Mouse (Mus musculus): ENCODE results near the gene Angptl8. TPM values are rescaled to one million over a fixed set of nuclear protein-coding genes. Genes with fewer than 3 reads are reported as not detected.

Gene Angptl8
- polyA plus RNA-seq, 1 experiment from 2014 or later, result 2.3 TPM

DNA sequence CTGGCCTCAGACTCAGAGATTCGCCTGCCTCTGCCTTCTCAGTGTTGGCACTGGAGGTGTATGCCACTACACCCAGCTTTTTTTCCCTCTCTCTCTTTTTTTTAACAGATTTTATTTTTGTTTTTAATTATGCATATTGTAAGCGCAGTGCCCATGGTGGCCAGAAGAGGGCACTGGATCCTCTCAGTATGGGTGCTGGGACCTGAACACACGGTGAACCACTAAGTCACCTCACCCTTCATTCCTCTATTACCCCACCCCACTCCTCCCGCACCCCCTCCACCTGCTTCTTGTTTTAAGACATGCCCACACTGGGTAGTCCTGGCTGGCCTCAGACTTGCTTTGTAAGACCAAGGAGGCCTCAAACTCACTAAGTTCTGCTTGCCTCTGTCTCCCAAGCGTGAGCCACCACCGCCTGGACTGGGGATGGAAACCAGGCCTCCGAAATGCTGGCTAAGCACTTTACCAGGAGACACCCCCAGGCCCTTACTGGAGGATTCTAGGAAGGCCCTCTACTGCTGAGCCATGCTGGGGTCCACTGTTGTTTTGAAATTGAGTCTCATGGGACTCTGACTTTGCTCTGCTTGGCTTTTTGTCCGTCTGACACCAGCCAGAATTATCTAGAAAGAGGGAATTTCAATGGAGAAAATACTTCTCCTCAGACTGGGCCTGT is 4.9 kb downstream of the Angptl8 start:
- H3K4me2 ChIP-seq, result no peak overlapping the region
- H3K4me3 ChIP-seq, result no peak overlapping the region
- no peak overlapping the region for H3K9ac ChIP-seq
- H3K36me3 ChIP-seq, result peaks cover 69% of the 10 kb centered on the region
- no peak for ATAC-seq (ENCODE audit: borderline replicate concordance, extremely low read depth, low FRiP score, low TSS enrichment)
- H3K27ac ChIP-seq, result peak overlapping the region; percentile 51; the same call in 1 of the 2 replicates
- no peaks in the 10 kb centered on the region for H3K9me3 ChIP-seq
- peaks cover 40% of the 10 kb centered on the region for H3K4me1 ChIP-seq
- H3K27me3 ChIP-seq, result no peaks in the 10 kb centered on the region
- 59% methylated on average over 8 of the region's 8 CpGs for WGBS

DNA sequence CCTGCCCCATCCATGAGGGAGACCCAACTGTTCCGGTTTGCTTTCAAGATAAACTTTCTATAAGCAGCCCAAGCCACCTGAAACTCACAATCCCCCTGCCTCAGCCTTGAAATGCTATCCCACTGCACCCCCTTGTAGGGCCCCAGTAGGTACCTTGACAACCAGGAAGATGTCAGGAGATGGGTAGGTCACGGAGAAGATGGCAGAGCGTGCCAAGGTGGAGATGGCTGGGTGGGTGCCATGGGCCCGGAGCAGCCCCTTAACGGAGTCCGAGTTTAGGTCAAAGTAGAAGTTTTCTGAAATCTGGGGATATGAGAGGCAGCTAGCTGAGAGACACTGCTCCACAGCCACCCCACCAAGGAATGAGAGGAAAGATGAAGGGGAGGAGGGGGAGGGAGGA is 6.0 kb downstream of the Angptl8 start:
- H3K27me3 ChIP-seq, result no peaks in the 10 kb centered on the region
- H3K9ac ChIP-seq, result no peak overlapping the region
- 93% methylated on average over 6 of the region's 6 CpGs for WGBS
- no peak overlapping the region for H3K4me3 ChIP-seq
- no peaks in the 10 kb centered on the region for H3K9me3 ChIP-seq
- no peak overlapping the region for H3K27ac ChIP-seq
- H3K36me3 ChIP-seq, result peaks cover 71% of the 10 kb centered on the region
- no peak overlapping the region for H3K4me2 ChIP-seq
- no peak for ATAC-seq (ENCODE audit: borderline replicate concordance, extremely low read depth, low FRiP score, low TSS enrichment)
- peaks cover 48% of the 10 kb centered on the region for H3K4me1 ChIP-seq

DNA sequence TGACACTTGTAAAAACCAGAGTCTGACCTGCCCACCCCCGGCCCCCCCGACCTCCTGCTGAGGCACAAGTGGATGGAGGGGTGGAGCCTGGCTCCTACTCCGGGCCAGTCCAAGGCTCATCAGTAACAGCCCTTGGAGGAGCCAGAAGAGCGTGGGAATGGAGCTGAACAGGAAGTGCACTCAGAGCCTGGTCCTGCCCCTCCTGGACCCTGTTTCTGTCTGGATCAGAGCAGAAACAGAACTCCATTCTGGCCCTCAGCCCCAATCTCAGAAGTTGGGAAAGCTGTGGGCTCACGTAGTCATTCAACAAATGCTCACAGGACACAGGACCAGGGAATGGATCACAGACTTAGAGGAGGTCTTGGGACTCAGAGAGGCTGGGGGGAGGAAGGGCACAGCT is 7.1 kb downstream of the Angptl8 start:
- peak; percentile 37 for ATAC-seq (ENCODE audit: borderline replicate concordance, extremely low read depth, low FRiP score, low TSS enrichment)
- H3K9me3 ChIP-seq, result no peaks in the 10 kb centered on the region
- peak overlapping the region; percentile 89 for H3K27ac ChIP-seq
- no peak overlapping the region for H3K4me3 ChIP-seq
- H3K4me1 ChIP-seq, result peaks cover 59% of the 10 kb centered on the region
- no peak overlapping the region; the same call in 1 of the 2 replicates for H3K9ac ChIP-seq
- WGBS, result 24% methylated on average over 5 of the region's 5 CpGs
- H3K27me3 ChIP-seq, result no peaks in the 10 kb centered on the region
- H3K4me2 ChIP-seq, result peak overlapping the region; percentile 30; the same call in 1 of the 2 replicates
- peaks cover 60% of the 10 kb centered on the region for H3K36me3 ChIP-seq

DNA sequence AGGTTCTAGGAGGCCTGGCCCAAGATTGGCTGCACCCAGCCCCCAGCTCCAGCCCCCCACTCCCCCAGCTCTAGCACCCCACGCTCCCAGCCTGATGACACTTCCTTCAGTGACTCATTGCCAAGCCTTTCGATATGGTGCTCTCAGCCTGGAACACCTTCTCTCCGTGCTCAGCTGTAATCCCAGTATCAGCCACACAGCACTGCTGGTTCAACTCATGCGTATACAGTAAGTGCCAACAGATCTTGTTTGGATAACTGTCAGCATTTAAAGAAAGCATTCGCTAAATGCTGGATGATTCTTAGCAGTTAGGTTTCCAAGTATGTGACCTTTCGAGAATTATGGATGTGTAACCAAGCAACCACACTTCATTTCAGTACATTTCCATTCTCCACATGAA is 7.8 kb downstream of the Angptl8 start:
- Histone ChIP-seq H3K9me3 (no peaks in the 10 kb centered on the region), H3K4me1 (peaks cover 66% of the 10 kb centered on the region), H3K4me3 (no peak overlapping the region), H3K27me3 (no peaks in the 10 kb centered on the region), H3K4me2 (peak overlapping the region; percentile 30; the same call in 1 of the 2 replicates), H3K27ac (peak overlapping the region; percentile 89), H3K9ac (no peak overlapping the region), H3K36me3 (peaks cover 53% of the 10 kb centered on the region)
- WGBS, result 48% methylated on average over 6 of the region's 6 CpGs
- ATAC-seq (ENCODE audit: borderline replicate concordance, extremely low read depth, low FRiP score, low TSS enrichment), result peak; percentile 16; the same call in 1 of the 2 replicates

DNA sequence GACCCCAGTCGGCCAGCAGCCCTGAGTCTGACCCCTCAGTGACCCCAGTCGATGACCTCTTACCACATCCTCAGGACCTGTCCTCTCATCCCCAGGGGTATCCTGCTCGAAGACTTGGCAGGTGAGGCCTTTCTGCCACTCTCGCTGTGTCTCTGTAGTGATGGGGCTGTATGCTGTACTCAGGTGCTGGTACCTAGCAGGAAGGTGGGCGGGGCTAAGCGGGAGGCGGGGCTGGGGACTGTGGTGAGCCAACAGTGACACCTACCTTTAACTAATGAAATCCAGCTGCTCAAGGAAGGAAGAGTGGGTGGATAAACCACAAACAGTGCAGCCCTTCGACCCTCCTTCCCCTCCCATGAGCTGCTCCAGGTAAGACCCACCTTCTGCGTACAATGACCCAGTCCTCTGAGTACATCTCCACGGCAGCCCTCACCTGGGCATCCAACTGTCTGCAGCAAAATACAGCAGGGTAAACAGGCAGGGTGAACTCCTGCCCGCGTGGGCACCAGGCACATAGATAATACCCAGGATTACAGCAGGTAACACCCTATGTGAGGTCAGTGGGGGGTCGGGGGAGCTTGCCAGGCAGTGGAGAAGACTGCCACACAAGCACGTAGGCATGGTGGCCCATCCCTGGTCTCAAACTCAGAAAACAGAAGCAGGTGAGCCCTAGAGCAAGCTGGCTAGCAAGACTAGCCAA is 10.2 kb downstream of the Angptl8 start:
- Histone ChIP-seq H3K4me1 (peaks cover 86% of the 10 kb centered on the region), H3K27ac (peak overlapping the region; percentile 97; the same call in 1 of the 2 replicates), H3K27me3 (no peaks in the 10 kb centered on the region), H3K4me2 (no peak overlapping the region), H3K9me3 (no peaks in the 10 kb centered on the region), H3K4me3 (no peak overlapping the region), H3K36me3 (peaks cover 33% of the 10 kb centered on the region), H3K9ac (no peak overlapping the region)
- no peak for ATAC-seq (ENCODE audit: borderline replicate concordance, extremely low read depth, low FRiP score, low TSS enrichment)
- WGBS, result 36% methylated on average over 14 of the region's 14 CpGs

DNA sequence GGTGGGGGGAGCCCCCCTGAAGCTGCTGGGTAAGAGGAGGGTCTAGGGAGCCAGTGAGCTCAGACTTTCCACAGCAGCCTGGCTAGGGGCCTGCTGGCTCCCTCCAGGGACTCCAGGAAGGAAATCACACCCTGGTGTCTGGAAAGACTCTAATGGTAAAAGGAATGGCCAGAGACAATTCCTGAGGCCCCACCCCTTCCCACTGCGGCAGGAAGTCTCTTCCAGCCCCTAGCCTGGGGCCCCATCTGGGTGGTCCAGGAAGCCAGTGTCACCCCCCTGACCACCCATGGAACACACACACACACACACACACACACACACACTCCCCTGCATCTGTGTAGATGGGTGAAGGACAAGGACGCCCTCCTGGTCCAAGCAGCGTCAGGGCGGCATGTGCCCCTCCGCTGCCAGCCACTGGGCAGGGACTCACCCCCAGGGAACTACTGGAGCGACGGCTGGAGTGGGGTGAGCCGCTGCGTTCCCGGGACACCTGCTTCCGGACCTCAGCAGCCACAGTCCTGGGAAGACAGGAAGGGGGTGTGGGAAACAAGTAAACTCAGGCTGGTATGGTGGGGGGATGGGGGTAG is 11.5 kb downstream of the Angptl8 start:
- Histone ChIP-seq H3K9ac (peak overlapping the region; percentile 18; the same call in 1 of the 2 replicates), H3K27me3 (no peaks in the 10 kb centered on the region), H3K4me2 (peak overlapping the region; percentile 51), H3K9me3 (no peaks in the 10 kb centered on the region), H3K4me3 (peak overlapping the region; percentile 30), H3K36me3 (peaks cover 27% of the 10 kb centered on the region), H3K4me1 (peaks cover 93% of the 10 kb centered on the region), H3K27ac (peak overlapping the region; percentile 97)
- WGBS, result 10% methylated on average over 11 of the region's 11 CpGs
- peak; percentile 84 for ATAC-seq (ENCODE audit: borderline replicate concordance, extremely low read depth, low FRiP score, low TSS enrichment)

DNA sequence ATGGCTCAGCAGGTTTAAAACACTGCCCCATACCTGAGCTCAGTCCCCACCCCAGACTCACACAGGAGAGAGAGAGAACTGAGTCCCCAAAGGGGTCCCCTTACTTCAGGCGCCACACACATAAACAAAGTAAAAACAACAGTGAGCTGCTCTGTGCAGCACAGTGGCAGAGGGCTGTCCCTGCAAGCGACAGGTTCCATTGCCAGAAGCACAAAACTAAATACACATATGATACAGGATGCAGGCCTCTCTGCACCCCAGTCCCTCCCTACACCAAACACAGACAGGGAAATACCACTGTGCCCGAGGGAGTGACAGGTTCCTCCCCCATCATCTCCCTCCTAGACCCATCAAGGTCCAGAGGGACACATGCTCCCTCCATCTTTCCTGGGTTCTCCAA is 12.1 kb downstream of the Angptl8 start:
- peak overlapping the region; percentile 51 for H3K4me2 ChIP-seq
- peak; percentile 2; the same call in 1 of the 2 replicates for ATAC-seq (ENCODE audit: borderline replicate concordance, extremely low read depth, low FRiP score, low TSS enrichment)
- H3K27me3 ChIP-seq, result no peaks in the 10 kb centered on the region
- H3K4me3 ChIP-seq, result peak overlapping the region; percentile 30; the same call in 1 of the 2 replicates
- H3K9me3 ChIP-seq, result no peaks in the 10 kb centered on the region
- H3K4me1 ChIP-seq, result peaks cover 91% of the 10 kb centered on the region
- H3K27ac ChIP-seq, result peak overlapping the region; percentile 97
- 19% methylated on average over 3 of the region's 3 CpGs for WGBS
- H3K9ac ChIP-seq, result peak overlapping the region; percentile 18; the same call in 1 of the 2 replicates
- peaks cover 27% of the 10 kb centered on the region for H3K36me3 ChIP-seq

DNA sequence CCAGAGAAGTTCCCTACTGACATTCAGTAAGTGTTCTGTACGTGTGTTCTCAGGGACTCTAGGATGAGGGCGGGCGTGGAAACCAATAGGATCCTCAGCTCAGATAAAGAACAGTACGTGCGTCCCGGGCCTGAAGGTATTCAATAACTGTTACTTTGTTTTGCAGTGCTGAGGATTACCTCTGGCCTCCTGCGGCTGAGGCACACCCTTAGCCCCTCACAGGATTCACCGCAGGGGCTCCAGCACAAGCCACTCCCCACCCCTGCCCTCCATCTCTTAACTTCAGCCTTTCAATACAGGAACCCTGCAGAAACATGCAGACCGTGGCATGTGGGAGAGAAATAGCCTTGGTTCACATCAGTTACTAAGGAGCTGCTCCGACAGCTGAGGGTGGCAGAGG is 12.6 kb downstream of the Angptl8 start:
- no peak overlapping the region for H3K4me3 ChIP-seq
- no peak for ATAC-seq (ENCODE audit: borderline replicate concordance, extremely low read depth, low FRiP score, low TSS enrichment)
- H3K9ac ChIP-seq, result no peak overlapping the region
- H3K36me3 ChIP-seq, result peaks cover 27% of the 10 kb centered on the region
- H3K4me1 ChIP-seq, result peaks cover 86% of the 10 kb centered on the region
- 34% methylated on average over 10 of the region's 10 CpGs for WGBS
- H3K27ac ChIP-seq, result peak overlapping the region; percentile 97
- peak overlapping the region; percentile 51 for H3K4me2 ChIP-seq
- H3K9me3 ChIP-seq, result no peaks in the 10 kb centered on the region
- H3K27me3 ChIP-seq, result no peaks in the 10 kb centered on the region

DNA sequence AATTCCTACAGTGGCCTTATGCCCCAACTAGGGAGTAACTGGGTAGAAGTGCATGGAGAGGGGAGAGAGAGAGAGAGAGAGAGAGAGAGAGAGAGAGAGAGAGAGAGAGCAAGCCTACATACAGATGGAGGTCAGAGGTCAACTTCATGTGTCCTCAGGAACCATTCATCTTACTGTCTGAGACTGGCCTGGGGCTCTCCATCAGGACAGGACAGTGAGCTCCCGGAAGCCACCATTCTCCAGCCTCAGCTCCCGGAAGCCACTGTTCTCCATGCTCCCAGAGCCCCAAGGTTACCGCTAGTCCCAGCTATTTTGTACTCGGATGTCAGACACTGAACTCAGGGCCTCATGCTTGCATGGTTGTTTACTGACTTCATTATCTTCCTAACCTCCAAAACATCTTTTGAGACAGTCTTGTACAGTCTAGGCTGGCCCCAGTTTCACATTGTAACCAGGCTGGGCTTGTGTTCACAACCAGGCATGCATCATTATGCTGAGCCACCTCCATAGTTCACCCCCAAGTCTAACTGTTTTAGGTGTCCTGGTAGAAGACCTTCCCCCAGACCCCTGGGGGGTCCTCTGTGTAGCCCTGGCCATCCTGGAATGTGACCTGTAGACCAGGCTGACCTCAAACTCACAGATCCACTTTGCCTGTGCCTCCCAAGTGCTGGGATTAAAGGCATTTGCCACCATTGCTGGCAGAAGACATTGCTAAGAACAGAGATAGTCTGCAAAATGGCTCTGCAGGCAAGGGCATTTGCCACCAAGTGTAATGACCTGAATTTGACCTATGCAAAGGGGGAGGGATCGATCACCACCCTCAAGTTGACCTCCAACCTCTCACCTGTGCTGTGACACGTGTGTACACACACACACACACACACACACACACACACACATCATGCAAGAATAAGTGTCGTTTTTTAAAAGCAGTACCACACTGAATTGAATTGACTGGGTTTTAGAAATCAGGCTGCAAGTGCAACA is 14.7 kb downstream of the Angptl8 start:
- H3K4me3 ChIP-seq, result 0 out of 2 replicates have a peak overlapping the region, but pooled peaks have one; percentile 69
- peaks cover 12% of the 10 kb centered on the region for H3K36me3 ChIP-seq
- H3K4me1 ChIP-seq, result peaks cover 67% of the 10 kb centered on the region
- no peaks in the 10 kb centered on the region for H3K9me3 ChIP-seq
- H3K27me3 ChIP-seq, result no peaks in the 10 kb centered on the region
- 49% methylated on average over 7 of the region's 7 CpGs for WGBS
- no peak for ATAC-seq (ENCODE audit: borderline replicate concordance, extremely low read depth, low FRiP score, low TSS enrichment)
- H3K27ac ChIP-seq, result peak overlapping the region; percentile 64
- peak overlapping the region; percentile 86 for H3K4me2 ChIP-seq
- no peak overlapping the region for H3K9ac ChIP-seq

DNA sequence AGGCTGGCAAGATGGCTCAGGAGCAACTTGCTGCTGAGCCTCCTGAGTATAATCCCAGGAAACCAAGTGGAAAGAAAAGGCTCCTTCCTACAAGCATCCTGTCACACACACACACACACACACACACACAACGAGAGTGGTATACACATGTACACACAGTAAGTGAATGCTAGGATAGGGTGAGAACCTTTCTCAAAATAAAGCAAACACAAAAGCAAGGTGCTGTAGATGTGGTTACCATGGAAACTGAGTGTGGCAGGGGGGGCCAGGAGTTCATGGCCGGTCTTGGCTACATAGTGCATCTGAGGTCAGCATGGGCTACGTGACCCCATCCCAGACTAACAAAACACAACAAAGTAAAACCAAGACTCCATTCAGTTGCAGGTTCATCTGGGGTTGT is 15.8 kb downstream of the Angptl8 start:
- H3K4me1 ChIP-seq, result peaks cover 56% of the 10 kb centered on the region

More for the DNA sequence above, 15.8 kb downstream of the Angptl8 start:
- Histone ChIP-seq H3K4me2 (peak overlapping the region; percentile 86), H3K4me3 (peak overlapping the region; percentile 69), H3K9me3 (no peaks in the 10 kb centered on the region), H3K27me3 (no peaks in the 10 kb centered on the region), H3K9ac (0 out of 2 replicates have a peak overlapping the region, but pooled peaks have one; percentile 75), H3K27ac (peak overlapping the region; percentile 81; the same call in 1 of the 2 replicates), H3K36me3 (peaks cover under 1% of the 10 kb centered on the region; the same call in 1 of the 2 replicates)
- no peak for ATAC-seq (ENCODE audit: borderline replicate concordance, extremely low read depth, low FRiP score, low TSS enrichment)
- 37% methylated on average over 3 of the region's 3 CpGs for WGBS
